Mouse (Mus musculus): ENCODE measurements around the gene Dab2ip.
A peak's percentile ranks its signal among the peaks of the same experiment; 100 is the strongest.

The Dab2ip gene

DNA sequence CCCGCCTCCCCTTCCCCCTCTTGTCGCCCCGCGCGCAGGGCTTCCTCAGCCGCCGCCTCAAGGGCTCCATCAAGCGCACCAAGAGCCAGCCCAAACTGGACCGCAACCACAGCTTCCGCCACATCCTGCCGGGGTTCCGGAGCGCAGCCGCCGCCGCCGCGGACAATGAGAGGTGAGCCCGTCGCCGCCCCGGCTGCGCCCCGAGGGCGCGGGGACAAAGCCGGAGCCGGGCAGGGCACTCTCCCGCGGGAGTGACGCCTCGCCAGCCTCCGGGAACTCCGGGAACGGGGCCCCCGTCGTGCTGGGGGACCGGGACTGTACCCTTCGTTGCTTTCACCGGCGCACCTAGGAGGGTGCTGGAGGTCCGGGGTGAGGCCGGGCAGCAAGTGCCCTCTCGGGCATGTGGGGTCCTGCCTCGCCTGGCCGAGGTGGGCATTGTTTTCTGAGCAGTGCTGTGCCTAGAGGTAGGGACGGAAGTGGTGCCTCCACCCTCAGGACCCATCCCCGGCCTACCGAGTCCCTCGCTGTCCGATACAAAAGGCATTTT lies 103.5 kb downstream of the Dab2ip start:
- DNase-seq = no peak

DNA sequence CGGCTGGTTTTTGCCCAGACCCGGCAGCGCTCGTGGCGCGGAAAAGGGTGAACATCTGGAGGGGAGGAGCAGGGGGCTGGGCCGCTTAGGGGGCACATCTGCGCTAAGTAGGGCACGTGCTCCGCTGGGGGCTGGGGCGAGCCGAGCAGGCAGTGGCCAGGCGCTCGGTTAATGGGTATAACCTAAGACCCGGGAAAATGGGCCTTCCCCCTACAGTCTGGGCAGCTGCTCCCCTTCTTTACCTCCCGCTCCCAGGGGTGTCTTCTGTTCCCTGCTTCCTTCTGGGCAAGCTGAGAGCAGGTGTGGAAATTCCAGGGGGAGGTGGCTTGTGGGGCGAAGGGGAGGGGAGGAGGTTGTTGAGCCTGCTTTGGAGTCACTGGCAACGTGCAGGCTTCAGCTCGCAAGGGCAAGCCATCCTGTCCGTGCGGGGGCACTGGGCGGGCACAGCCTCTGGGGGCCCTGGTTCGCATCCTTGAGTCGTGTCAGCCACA lies 104.0 kb downstream of the Dab2ip start:
- DNase-seq = no peak

DNA sequence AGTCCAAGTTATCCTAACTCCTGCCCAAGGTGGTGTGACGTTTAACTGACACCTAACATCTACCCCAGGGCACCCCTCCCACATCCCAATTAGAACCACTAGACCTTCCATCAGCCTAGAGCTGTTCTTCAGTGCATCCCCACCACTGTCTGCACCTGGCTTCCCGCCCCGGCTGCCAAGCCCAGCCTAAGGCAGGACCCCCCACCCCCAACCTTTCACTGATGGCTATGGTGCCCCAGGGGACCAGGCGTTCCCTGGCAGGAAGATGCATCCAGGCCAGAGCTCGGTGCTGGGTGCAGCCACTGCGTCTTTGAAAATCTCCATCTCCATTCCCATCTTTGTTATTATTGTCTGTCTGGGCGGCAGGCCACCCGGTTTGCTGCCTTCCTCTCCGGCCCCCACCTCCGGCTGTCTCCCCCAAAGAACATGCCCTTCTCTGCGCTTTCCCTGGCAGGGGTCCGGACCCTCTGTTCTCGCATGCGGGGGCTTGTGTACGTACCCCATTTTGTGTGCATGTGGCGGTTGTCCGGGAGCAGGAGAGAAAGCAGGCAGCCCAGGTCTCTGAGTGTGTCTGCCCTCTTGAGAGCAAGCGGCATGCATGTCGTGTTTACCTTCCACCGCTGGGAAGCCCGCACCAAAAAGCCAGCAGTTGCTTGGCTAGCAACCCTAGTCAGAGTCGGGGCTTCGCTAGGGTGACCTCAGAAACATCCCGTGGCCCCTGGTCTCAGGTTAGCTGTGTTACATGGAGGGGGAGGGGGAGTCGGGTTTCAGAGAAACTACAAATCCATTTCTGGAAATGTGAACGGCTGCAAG lies 104.9 kb downstream of the Dab2ip start:
- DNase-seq = no peak

DNA sequence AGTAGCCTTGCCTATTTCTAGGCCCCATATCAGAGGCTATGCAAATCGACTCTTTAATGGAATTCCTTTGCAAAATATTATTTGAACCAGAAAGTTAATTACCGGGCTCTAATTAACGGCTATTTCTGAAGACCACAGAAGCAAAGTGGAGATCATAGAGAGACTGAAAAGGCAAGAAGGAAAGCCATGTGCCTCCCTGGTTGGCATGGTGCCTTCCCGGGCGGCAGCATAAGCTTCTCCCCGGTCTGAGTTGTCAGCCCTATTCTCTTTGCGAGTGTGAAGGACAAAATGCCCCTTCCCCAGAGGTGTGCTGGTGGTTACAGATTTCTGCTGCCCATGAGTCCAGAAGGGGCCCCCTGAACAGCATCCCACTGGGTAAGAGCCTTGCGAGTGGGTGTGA lies 109.7 kb downstream of the Dab2ip start:
- DNase-seq = no peak

DNA sequence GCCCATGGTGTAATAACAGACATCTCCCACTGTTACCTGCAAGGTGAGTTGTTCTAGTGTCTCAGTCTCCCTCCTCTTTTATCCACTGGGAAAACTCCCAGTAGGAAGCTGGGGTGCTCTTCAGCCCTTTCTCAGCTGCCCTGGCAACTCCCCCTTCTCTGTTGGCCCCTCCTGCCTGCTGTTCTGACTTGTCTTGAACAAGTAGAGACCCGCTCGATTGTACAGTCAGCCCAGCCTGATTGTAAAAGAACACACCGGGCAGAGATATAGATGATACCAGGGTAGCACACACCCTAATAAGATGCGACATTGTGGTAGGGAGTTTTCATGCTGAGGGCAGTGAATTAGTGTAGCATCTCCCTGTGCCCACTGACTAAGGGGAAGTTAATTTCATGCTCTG lies 111.2 kb downstream of the Dab2ip start:
- DNase-seq = no peak

DNA sequence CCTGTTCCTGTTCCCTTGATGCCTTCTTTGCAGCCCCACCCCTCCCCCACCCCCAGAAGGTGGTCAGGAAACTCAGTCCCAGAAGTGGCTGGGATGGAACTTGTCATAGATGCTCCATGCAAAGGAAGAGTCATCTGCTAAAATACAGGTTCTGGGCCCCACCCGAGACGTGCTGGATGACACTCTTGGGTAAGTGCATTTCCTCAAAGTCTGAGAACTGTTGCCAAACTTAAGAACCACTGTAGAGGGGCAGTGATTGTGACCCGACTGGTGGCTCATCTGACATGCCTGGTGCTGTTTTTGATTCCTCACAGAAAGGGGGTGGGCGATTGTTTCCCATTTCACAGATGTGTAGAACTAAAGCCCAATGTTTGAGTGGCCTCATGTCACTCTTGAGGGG lies 111.7 kb downstream of the Dab2ip start:
- DNase-seq = no peak

DNA sequence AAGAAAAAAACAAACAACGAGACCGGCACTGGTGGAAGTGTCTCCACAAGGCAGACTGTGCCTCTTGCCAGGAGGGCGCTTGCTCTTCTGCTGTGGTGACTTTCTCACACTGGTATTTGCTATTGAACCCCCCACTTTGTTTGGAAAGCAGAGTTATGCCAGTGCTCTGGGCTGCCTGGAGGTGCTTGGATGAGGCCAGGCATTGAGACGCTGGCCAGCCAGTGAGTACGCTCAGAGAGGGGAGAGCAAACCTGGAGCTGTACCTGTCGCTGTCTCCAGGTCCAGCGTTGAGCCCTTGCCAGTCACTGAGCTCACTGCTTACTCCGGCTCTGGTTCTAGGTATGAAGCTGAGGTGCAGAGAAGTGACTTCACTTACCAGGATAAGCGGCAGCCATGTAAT lies 112.2 kb downstream of the Dab2ip start:
- no peak for DNase-seq

DNA sequence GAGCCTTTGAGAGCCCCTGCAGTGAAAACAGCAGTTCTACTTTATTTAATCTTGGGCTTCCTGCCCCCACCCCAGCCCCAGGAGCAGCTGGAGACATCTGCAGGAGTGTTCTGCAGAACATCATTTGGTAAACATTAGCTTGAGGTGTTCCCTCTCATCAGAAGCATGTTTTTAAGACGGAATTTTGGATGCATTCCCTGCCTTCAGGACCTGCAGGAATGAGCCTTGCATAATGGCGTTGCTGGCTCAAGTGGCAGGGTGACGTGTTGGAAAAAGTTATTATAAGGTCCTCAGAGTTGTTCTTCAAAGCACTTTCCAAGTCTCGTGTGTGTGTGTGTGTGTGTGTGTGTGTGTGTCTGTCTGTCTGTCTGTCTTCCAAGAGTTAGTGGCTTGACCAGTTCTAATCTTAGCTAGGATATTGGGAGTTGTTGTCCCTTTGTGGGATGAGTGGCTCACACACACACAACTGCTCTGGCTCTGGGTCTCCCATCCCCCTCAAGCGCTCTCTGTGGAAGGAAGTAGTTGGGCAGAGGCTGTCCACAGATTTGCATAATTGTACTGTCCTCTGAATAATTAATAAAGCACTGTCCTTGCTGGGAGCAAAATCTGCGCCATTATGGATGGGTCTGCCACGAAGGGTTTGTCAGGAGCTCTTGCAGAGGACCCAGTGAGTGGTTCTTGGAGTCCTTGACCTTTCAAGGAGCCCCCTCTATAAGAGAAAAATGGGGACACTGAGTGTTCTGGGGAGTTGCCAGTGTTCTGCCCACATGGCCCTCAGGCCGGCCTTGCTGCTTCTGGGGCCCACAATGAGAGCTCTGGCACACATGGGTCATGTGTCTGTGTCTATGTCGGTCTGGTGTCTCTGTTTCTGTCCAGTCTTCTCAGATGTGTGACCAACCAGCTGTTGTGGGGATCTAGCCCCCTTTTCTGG lies 114.2 kb downstream of the Dab2ip start:
- DNase-seq = no peak

DNA sequence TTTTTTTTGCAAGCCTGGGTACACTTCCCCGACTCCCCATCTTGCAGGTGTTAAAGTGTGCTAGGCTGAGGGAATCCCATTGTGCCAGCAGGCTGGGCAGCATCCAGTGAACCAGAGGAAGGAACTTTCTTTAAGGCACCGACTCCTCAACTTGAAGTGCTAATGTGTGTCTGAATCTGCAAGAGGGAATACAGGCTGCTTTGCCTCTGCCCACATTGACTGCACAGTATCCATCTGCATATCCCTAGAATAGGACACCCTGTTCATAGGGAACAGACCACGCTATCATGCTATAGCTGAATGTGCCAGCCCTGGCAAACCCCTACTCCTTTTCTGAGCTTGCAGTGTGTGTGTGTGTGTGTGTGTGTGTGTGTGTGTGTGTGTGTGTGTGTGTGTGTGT lies 115.1 kb downstream of the Dab2ip start:
- no peak for DNase-seq

DNA sequence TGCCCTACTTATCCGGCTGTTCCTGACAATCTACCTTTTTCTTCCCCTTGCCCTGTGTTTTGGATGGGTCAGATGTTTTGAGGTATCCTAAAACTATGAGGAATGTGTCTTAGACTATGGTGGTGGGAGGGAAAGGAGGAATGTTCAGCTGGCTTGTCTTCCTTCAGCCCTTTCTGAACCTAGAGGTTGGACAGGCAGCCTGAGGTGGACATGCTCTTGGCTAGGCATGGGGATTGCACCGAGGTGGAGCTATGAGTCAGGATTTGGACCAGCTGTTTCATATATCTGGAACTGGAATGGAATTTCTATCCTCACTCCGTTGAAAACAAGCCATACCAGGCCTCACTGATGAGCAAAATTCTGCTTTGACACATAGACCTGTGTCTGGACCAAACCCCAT lies 115.9 kb downstream of the Dab2ip start:
- no peak for DNase-seq

DNA sequence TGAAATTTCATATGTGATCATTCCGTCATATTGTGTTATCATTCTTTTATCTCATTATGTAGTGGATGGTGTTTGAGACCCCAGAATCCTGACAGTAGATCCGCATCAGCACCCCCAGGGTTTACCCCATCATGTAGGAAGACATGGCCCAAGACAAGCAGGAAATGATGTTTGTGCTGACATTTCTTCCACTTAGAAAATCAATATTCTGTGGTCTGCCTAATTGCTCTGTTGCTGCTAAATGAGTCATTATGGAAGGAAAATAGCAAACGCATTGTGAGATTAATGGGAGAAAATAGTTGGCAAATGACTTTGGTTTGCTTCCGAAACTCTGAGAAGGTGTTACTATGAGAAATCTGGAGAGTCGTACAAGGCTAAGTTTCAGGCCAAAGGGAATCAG lies 116.4 kb downstream of the Dab2ip start:
- DNase-seq = no peak

DNA sequence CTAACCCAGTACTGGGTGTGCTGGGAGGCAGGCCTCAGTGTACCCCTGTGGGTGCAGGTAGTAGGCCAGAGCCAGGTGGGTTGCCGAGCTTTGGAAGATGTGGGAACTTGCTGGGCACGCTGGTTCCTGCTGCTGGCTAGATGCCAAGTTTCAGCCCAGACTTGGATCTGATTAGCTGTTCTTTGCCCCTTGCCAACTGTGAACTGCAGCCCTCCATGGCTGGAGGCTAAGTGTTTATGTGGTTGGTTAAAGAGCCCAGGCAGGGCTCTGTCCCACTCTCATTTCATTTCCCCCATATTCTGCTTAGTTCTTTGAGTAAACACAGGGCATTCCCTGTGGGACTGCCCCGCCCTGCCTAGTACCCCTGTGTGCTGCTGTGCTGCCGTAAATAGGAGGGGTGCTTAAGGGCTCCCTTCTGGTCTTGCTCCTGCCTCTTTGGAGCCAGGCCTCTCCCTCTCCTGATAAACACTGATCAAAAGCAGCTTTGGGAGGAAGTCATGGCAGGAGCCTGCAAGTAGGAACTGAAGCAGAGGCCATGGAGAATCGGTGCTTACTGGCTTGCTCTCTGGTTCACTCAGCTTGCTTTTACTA lies 118.1 kb downstream of the Dab2ip start:
- peak; percentile 60 for DNase-seq

DNA sequence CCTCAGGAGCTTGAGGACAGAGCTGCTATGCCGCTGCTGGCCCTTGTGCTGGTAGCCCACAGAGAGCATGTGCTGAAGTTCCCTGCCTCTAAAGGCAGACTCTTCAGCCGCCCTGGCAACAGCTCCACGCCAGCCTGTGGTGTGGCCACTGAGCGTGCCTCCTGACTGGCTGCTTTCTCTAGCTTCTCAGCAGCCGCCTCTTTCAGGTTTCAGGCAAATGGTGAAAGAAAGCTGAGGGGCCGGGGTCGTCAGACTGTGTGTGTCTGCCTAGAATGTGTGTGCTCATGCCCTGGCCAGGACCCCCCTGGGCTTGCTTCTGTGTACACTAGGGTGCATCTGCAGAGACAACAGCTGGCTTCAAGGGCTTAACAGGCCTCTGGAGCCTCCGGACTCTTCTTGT lies 119.8 kb downstream of the Dab2ip start:
- DNase-seq = peak; percentile 72

DNA sequence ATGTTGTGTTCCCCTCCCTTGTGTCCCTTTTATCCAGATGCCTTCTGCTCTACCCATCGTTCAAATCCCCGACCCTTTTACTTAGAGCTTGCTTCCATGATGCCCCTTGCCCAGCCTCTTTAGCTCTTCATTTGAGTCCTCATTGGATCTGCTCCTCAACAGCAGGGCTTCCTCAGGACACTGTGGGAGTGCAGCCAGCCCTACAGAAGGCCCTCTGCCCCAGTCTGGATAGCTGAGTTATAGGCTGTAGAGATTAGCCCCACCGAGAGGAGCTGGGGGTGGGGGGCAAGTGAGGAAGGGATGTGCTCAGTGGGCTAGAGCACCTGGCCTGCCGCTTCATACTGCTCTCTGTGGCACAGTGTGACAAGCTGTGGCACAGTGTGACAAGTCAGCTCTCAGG lies 120.4 kb downstream of the Dab2ip start:
- DNase-seq = peak; percentile 54

DNA sequence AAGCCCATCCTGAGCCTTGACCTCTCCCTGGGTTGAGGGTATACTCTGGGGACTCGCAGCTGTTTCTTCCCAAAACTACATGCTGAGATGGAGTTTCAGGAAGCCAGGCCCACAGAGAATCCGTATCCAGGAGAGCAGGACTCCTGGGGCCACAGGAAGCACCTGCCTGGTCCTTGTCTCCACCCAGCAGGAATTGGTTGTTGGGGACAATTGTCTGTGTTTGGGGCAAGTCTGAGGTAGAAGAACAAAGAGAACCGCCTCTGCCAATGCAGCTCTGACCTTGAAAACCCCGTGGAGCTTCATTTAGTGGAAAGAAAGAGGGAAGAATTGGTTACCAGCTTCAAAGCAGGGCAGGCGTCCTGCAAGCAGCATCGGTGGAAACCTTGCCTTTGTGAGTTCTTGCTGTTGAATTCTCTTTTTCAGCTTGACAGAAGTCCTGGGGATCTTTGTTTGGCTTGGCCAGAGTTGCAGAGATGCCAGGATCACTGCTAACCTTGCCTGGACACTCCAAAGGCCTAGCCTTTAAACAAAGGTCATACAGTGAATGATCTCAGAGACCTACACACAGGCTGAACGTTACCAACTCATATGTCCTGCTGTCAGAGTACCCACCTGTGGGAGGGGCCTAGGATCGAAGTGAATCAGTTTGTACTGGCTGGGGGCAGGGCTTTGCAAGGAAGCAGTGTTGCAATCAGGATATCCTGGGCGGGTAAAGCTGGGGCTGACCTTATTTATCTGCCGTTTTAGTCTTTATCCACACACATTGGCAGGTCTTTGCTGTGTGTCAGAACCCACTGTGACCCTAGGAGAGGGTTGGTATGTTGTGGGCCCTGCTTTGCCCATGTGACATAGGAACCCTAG lies 122.0 kb downstream of the Dab2ip start:
- no peak for DNase-seq

DNA sequence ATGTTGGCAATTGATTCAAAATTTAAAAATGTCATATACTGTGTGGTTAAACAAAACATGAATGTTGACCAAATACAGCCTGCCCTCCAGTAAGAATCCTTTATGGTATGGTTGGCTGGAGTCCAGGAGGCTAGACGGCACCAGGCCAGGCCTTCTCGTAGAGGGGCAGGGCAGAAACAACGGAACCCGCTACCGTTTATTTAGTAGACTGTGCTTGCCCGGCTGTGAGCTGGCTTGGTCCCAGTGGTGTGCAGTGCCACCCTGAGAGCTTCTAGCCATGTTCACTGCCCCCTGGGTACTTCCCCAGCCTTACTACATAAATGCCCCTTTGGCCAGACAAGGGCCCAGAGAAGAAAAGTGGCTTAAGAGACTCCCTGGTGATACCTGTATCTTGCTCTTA lies 122.8 kb downstream of the Dab2ip start:
- DNase-seq = no peak

DNA sequence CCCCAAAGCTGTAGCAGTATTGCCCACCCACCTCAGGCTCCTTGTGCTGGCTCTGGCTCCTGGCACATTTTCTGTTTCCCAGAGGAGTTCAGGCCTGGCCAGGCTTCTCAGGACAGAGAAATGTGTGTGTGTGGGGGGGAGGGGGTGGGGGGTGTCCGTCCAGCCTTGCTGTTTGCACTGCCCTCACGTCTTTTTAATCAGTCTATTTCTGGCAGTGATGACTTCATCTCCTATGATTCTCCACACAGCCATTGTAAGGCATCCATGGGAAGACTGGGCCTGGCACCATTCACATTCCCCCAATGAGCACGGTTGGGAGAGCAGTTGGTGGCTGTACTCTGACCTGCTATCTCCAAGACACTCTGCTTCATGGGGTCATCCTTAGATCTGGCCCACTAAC lies 125.9 kb downstream of the Dab2ip start:
- DNase-seq = peak; percentile 32

DNA sequence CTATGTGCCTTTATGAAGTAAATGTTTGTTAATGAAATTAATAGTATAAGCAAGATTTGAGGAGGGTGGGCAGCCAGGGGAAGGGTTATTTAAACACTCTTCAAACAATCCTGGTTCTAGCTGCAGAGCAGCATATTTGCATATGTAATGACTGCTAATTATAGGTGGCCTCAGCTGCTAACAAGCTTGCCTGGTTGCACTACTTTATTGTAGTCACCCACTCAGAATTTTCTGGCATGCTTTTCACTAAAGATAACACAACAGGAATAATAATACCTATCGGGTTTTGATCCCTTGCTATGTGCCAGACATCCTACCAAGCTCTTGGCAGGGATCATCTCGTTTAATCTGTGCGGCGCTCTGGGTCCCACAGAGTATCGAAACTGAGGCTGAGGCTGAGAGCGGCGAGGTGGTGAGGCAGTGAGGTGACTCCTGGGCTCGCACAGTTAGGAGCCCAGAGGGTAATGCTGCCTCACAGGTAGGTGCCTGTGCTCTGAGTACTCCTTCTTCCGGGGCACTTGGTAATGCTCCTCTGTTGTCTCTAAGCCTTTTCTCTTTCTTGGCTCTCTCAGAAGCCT lies 126.8 kb downstream of the Dab2ip start:
- DNase-seq = no peak

DNA sequence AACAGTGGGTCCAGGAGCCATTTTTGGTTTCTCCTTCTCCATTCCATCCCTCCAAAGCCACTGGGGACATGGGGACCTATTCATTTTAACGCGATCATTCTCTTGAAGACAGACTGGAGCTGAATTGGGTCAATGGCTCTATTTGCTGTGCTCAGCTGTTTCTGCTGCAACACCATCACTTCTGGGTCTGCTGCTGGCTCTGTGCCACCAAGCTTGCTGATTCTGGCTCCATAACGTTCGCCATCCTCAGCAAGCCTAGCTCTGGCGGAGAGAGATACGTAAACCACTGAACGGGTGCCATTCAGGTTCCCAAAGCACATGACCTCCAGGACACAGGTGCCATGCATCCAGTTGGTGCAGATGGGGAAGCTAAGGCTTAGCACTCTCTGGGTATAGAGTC lies 128.0 kb downstream of the Dab2ip start:
- DNase-seq = peak; percentile 39

DNA sequence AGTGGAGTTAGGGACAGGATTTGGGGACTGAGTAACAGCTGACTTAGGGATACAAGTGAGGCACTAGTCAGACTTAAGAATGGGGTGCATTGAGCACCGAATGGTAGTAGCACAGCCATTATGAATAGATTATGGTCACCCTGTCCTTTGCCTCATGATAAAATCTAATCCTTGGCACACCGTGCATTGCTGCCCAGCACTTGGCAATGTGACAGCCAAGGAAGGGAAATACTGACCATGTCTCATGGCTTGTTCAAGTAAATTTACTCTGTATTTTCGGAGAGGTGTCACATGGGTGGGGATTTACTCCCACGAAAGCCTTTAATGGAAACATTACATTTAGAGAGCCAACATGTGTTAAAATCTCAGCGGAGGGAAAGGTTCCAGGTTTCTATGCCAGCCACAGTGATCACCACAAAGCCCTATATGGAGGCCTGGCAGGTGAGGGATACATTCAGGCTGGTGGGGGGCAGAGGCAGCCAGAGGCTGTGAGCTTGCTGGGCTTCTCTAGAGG lies 129.5 kb downstream of the Dab2ip start:
- peak; percentile 36 for DNase-seq

DNA sequence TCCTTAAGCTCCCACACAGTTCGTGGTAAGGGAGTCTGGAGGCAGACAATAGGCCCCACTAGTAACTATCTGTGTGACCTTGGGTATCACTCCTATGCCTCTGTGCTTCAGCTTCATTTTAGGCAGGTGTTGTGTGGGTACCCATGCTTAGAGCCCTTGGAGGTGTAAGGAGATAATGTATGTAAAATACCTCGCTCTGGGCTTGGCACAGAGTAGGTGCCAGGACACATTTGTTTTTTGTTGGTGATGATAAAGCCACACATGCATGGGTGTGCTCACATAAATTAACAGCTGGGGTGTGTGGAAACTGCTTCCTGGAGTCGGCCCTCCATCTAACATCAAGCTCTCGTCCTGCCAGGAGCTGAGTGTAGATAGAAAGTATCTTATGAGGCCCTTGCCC lies 130.1 kb downstream of the Dab2ip start:
- DNase-seq = no peak

DNA sequence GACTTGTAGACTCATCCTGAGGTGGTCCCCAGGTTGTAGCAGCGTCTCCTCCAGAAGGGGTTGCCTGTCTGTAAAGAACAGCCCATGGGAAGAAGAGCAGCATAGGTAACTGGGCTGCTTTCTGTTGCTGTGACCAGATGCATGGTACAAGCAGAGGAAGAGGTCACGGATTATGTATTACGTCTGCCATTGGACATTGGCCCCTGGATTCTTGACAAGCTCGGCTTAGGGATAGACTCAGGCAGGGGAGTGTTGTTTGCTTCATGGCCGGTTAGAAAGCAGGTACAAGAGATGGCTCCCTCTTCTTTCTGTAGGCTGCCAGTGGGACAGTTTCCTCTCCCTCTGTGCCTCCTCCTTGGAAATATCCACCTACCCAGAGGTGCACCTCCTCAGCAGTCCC lies 130.5 kb downstream of the Dab2ip start:
- DNase-seq = peak; percentile 19

All from cerebellum, adult 11-12 months (tissue).